Mouse (Mus musculus) granulocyte monocyte progenitor cell, adult 5-6 weeks (primary cell): ENCODE results near the gene Psg16. TPM values are rescaled to one million over a fixed set of nuclear protein-coding genes. Genes with fewer than 3 reads are reported as not detected.
"Not testable (repeated sequence)": the region's sequence is repeated elsewhere in the genome, so short reads cannot be mapped to it uniquely, and the experiment has no call there.

Experiments
- ATAC-seq: replicated peaks from 2 replicates; pipeline ENCODE4 v1.8.0; 2016; ENCODE audit warnings: mild to moderate bottlenecking, moderate TSS enrichment, inconsistent platforms; ENCODE audit not compliant: poor library complexity, severe bottlenecking
- total RNA-seq, 2 experiments: library from RNA; stranded (forward) in 1 of 2; stranded (reverse) in 1 of 2; fragments of 200-712, 200-1000 nt in 1 of 2; fragments of >200 nt in 1 of 2; fragmentation: Nextera tagmentation in 1 of 2; gene quantifications; 2 replicates each; pipeline ENCODE4 v1.2.3; 2014 to 2017

Gene Psg16
- total RNA-seq, 2 experiments from 2014 or later, result 0.15 to 0.41 TPM

DNA sequence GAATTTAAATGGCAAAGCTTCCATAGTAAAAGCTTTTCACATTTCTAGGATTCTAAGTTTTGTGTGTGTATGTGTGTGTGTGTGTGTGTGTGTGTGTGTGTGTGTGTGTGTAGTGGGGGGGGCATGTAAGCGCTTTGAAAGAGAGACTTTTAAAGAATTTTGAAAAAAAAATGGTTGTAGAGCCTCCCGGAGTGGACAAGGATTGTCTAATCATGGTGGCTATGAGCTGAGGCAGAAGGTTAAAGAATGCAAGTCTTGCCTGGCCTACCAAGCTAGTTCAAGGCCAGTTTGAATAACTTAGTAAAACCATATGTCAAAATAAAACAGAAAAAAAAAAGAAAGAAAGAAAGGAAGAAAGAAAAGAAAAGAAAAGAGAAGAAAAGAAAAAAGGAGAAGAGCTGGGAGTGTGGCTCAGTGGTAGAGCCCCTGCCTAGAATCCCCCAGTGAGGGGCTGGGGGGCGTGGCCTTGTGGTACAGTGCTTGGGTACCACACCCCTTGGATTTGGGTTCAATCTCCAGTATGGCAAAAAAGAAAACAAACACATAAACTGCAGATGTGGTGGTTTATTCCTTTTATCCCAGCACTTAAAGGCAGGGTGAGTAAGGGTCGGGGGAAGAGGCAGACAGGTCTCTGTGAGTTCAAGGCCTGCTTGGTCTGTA is 18.4 kb upstream of the Psg16 start:
- no peak for ATAC-seq

GRCm38 (mm10) chr7:17056081-17056581 is 17.7 kb upstream of the Psg16 start:
- peak; percentile 77 for ATAC-seq

- ATAC-seq, result no peak
Observed at GRCm38 (mm10) chr7:17056601-17057523, 17.0 kb upstream of the Psg16 start.

DNA sequence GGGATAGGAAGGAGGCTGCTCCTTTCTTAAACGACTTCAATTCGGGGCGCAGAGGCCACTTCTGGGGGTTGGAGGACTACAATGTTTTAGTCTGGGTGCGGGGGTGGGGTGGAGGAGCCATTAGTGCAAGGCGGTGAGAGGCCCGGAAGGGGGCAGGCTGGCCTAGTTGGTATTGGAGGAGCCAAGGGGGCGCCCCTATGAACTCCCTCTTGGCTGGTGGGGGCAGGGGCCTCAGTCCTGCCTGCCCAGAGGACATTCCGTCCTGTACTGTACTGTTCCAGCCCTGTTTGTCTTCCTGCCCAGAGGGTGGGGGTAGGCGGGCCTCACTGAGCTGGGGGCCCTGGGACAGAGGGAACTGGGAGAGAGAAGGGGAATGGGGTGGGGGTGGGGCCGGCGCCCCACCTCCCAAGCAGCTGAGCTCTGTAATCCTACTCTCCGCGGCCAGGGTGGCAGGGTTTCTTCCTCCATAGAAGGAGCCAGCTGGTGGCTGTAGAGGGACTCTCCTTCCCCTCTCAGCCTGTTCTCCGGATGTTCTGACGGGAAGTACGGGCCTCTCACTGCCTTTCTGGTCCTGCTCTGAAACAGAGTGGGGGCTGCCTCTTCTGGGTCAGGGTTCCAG is 15.7 kb upstream of the Psg16 start:
- ATAC-seq, result peak; percentile 48

GRCm38 (mm10) chr7:17058816-17059462 is 14.9 kb upstream of the Psg16 start:
- ATAC-seq, result no peak

GRCm38 (mm10) chr7:17059463-17059844 is 14.4 kb upstream of the Psg16 start:
- ATAC-seq, result no peak

GRCm38 (mm10) chr7:17060031-17060781 is 13.6 kb upstream of the Psg16 start:
- ATAC-seq, result 0 out of 2 replicates have a peak, but pooled peaks have one; percentile 10

DNA sequence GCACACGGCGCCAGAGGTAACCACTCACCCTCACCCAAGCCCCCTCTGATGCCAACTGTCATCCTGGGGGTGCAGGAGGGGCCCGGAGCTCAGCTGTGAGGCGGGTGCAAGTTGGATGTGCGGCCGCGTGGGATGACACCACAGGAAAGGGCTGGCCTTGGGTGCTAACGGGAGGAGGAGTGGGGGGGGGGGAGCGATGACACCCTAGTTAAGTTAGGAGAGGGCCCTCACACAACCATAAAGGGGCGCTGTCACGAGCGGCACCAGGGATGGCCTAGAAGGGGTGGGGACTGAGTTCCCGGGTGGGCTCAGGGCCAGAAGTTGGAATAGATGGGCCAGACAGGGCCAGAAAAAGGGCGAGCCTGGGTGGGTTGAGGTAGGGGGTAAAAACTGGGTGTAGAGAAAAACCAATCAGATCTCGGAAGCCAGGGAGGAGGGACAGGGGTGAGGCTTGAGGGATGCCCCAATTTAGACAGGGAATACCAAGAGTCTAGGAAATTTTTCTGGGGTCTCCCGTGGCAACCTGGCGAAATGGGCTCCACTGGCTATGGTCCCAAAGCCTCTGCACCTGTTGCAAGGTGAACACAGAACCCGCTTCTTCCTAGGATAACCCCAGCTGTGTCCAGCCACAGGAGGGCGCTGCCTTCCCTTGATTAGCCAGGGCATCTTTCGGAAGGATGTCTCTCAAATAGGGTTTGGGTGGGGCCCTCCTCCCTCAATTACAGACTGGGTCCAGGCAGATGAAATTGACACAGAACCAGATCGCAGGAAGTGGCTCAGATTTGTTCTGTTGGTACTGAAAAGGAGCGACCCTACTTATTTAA is 12.8 kb upstream of the Psg16 start:
- ATAC-seq, result no peak

- no peak for ATAC-seq
Observed at GRCm38 (mm10) chr7:17062389-17062788, 11.5 kb upstream of the Psg16 start, which contains the start of gene Hif3a. Gene Hif3a, minus strand, starts transcription at chr7:17062427.

DNA sequence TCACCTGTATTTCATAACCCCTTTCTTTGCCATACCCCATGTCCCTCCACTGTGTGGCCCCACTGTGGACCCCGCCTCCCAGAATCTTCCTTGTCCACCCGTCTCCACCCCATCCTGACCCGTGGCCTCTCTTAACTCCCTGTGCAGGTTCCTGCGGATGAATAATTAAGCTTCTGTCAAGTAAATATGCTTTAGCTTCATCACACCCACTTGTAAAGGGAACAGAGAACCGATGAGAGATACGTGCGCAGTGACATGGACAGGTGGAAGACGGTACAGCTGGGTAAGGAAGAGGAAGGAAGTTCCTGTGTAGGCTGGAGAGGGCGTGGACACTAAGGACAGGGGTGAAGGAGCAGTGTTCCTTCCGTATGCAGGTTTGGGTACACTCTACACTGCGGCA is 11.0 kb upstream of the Psg16 start:
- peak; percentile 59 for ATAC-seq

DNA sequence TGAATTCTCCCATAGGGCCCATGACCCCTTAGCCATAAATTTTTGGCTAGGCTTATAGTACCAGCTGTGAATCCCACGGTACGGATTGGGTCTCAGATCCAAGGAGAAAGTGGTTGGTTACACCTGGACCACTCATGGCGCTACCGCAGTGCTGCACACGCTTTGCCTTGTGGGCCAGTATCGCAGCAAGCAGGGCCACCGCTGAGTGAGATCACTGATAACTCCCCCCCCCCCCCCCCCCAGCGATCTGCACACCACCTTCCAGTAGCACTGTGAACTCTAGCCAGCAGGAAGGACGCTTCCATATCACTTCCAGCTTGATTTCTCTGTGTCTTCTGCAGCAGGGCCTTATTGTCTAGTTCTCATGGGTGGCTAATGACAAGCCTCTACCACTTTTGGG is 8.2 kb upstream of the Psg16 start:
- ATAC-seq, result no peak

DNA sequence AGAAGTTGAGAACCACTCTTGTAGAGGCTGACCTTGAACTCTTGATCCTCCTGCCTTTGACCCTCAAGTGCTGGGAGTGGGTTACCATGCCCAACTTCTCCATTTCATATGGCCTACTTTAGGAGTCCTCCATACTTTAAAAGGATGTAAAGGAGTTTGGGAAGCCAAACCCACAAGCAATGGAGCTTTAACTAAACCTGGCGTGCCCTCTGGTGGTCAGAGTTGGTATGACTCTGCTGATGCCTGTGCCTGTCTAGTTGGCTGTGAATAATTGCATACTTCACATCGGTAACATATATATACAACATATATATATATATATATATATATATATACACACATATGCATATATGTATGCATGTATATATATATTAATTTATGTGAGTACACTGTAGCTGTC is 7.4 kb upstream of the Psg16 start:
- peak; percentile 86 for ATAC-seq

DNA sequence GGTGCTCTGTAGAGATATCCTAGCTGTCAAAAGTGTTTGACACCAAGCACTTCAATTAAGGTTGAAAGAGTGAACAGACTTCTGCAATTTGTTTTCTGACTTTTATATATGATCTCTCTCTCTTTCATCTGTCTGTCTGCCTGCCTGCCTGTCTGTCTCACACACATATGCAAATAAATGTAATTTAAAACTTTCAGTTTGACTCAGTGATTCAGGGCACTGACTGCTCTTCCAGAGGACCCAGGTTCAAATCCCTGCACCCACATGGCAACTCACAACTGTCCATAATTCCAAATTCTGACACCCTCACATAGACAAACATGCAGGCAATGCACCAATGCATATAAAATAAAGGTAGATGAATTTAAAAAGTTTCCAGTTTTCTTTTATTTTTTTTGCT is 6.8 kb upstream of the Psg16 start:
- no peak for ATAC-seq

GRCm38 (mm10) chr7:17067651-17068050 is 6.2 kb upstream of the Psg16 start:
- not testable (repeated sequence) for ATAC-seq

DNA sequence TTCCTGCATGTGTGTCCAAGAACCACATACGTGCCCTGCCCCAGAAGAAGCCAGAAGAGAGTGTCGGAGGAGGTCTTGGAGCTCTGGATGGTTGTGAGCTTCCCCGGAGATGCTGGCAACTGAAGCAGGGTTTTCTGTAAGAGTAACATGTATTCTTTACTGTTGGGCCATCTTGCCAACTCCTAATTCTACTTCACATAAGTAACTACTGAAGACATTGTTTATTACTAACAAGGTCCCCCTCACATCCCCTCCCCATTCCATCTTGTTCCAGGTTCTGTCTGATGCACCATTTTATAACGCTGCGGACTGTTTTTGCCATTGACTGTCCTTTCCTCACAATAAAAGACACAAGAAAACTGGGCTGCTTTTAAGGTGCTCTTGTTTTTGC is 332 bp upstream of the Psg16 start:
- no peak for ATAC-seq

DNA sequence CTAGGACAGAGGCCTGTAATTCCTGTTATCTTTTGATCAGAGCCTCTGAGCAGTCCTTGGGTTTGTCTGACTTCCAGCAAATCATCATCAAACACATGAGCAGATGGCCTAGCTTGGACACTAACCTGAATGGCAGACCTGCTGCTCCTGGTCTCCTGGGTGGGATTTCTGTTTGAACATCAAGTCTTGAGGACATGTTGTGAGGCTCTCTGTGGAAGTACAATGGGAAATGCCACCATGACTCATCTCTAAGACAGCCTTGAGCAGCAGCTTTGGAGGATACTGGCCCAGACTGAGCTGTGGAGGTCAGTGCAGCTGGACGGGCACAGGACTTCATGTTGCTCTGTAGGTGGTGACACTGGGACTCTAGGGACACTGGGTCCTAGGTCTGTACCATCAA is 2.7 kb downstream of the Psg16 start:
- no peak for ATAC-seq

GRCm38 (mm10) chr7:17078076-17078654 is 4.3 kb downstream of the Psg16 start:
- ATAC-seq, result no peak

DNA sequence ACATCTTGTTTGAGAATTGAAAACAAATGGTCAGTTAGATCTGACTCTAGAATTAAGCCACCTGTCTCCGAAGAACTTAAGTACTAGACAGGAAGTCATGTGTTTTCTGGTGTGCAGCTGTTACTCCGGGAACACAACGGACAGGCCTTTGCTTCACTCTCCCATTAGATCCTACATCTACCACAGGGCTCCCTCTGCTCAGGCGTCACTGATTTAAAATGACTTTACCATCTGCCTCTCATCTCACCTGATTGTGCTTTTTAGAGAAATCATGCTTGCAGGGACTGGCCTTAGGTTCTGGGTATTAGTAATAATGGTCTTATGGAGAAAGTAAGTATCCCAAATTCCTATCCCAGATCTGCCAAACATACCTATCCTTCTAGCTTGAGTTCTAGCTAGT is 8.9 kb downstream of the Psg16 start:
- ATAC-seq, result no peak

DNA sequence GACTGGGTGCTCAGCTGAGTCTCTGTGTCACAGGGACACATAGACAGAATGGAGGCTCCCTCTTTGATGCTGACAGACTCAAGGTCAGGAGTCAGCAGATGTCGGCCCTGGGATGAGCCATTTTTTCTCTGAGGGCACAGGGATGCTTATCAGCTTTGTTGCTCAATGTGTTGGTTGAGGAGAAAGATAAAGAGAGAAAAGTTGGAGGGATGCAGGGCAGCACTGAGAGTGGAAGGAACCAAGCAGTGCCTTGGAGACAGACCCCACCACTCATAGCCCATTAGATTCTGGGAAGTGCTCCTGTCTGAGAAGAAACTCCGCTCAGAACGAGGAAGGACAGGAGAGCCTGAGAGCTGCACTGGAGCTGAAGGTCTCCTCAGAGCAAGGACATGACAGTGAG is 13.9 kb downstream of the Psg16 start:
- no peak for ATAC-seq
